Comparison of ENCODE assay signal across 21 mouse cellular contexts in genomic region chr17:27483571-27483970, GRCm38 (mm10). TPM values are rescaled to one million over a fixed set of nuclear protein-coding genes. Genes with fewer than 3 reads are reported as not detected.
DNase-seq lines count a peak whose midpoint lies in the region; ATAC-seq lines count a peak whose summit lies in the region.
"Had no signal": no experiment of that assay in that cellular context is flagged by ENCODE, and none has a peak within 500 bp of the region (broad histone marks: within the 10 kb centered on the region; RNA-seq: fewer than 3 reads in every experiment).

No protein-coding gene starts in this region.

- H3K9me3 ChIP-seq in hindbrain, embryonic 10.5 days: no peaks in the 10 kb centered on the region
- no peaks in the 10 kb centered on the region for H3K9me3 ChIP-seq in hindbrain, embryonic 16.5 days (ENCODE audit: control insufficient read depth, low read length)
- H3K9me3 ChIP-seq: embryonic facial prominence, embryonic 13.5 days had no signal

- H3K4me1 ChIP-seq in hindbrain, embryonic 10.5 days (replicated peaks): peaks cover 61% of the 10 kb centered on the region
- peaks cover 20% of the 10 kb centered on the region for H3K4me1 ChIP-seq in hindbrain, embryonic 16.5 days (ENCODE audit: control insufficient read depth, insufficient read depth, low read depth, low read length)

- no peaks in the 10 kb centered on the region for H3K36me3 ChIP-seq in hindbrain, embryonic 10.5 days
- H3K36me3 ChIP-seq in hindbrain, embryonic 16.5 days (ENCODE audit: control insufficient read depth, insufficient read depth, low read length): no peaks in the 10 kb centered on the region
- H3K36me3 ChIP-seq: embryonic facial prominence, embryonic 13.5 days had no signal

- 86% methylated on average over 3 of the region's 3 CpGs for WGBS in hindbrain, embryonic 10.5 days
- 74% methylated on average over 3 of the region's 3 CpGs for WGBS in hindbrain, embryonic 16.5 days

- no peak for DNase-seq in hindbrain, embryonic 10.5 days (ENCODE audit: low spot score)
- peak; percentile 92 for DNase-seq in cerebellum, adult 11-12 months
- DNase-seq in cerebellum, adult 9-10 months: peak; percentile 93
- peak; percentile 82 for DNase-seq in cerebellum, postnatal 25 days
- DNase-seq in heart, postnatal 36 days: no peak
- DNase-seq in kidney, adult 18-20 months: no peak
- no peak for DNase-seq in adrenal gland, postnatal 10 days
- DNase-seq: adrenal gland, adult 2 months; adrenal gland, postnatal 36 days; gastrocnemius, postnatal 36 days; heart, adult 11 months; heart, postnatal 10 days; kidney, adult 9 months; kidney, postnatal 10 days had no signal

- 0 out of 2 replicates have a peak overlapping the region, but pooled peaks have one; percentile 13 for H3K27ac ChIP-seq in hindbrain, embryonic 10.5 days
- H3K27ac ChIP-seq in hindbrain, embryonic 16.5 days (ENCODE audit: low read depth, low read length): no peak overlapping the region
- H3K27ac ChIP-seq: embryonic facial prominence, embryonic 13.5 days; hindbrain, embryonic 14.5 days had no signal

- ATAC-seq in hindbrain, embryonic 16.5 days: no peak
- ATAC-seq: forebrain, embryonic 14.5 days; intestine, embryonic 16.5 days had no signal

- H3K4me3 ChIP-seq in hindbrain, embryonic 10.5 days: no peak overlapping the region
- H3K4me3 ChIP-seq in hindbrain, embryonic 16.5 days (ENCODE audit: low read length): no peak overlapping the region
- H3K4me3 ChIP-seq: embryonic facial prominence, embryonic 13.5 days had no signal

- no peak overlapping the region for H3K9ac ChIP-seq in hindbrain, embryonic 16.5 days (ENCODE audit: low read depth, low read length)
- H3K9ac ChIP-seq: embryonic facial prominence, embryonic 13.5 days; hindbrain, embryonic 14.5 days had no signal

- intact Hi-C loops in heart, postnatal 36 days (cut with DNase I): no loop called here

- no peak overlapping the region for H3K4me2 ChIP-seq in hindbrain, embryonic 16.5 days (ENCODE audit: low read length)
- H3K4me2 ChIP-seq: embryonic facial prominence, embryonic 13.5 days; hindbrain, embryonic 14.5 days had no signal

- H3K27me3 ChIP-seq in hindbrain, embryonic 10.5 days (ENCODE audit: insufficient read depth, poor library complexity, severe bottlenecking): 0 out of 2 replicates have a peak, but pooled peaks cover 4% of the 10 kb centered on the region
- no peaks in the 10 kb centered on the region for H3K27me3 ChIP-seq in hindbrain, embryonic 16.5 days (replicated peaks; ENCODE audit: control insufficient read depth, insufficient read depth, low read length)

RNA-seq across cellular contexts. Expression of gene Grm4, which starts 37.6 kb away (rescaled TPM):
- polyA plus RNA-seq in hindbrain, embryonic 10.5 days (2016; fragmentation: Nextera tagmentation; extraction: Ambion mirVana): 2.2 and 4.2 TPM in 2 replicates
- 9.3 and 10.0 TPM in 2 replicates for polyA plus RNA-seq in hindbrain, embryonic 16.5 days (2015; fragmentation: Nextera tagmentation; extraction: Ambion mirVana)
- under 1 TPM; 0.11 to 0.14 TPM for total RNA-seq in heart, postnatal 36 days (2021)
- total RNA-seq in adrenal gland, postnatal 10 days (2021): 1 to 10 TPM; 1.9 to 3.5 TPM
- total RNA-seq: hematopoietic stem cell, adult 5-6 weeks had no signal
- polyA plus RNA-seq: heart, embryonic 14.5 days had no signal

Comparison
In these comparisons a context has a peak if more than half of its experiments do, and no peak if none do; other contexts are left out.
1. DNase-seq: peak in cerebellum, adult 11-12 months (single experiment), cerebellum, adult 9-10 months (single experiment) and cerebellum, postnatal 25 days (2 of 2); none in hindbrain, embryonic 10.5 days (single experiment), heart, postnatal 36 days (0 of 2), kidney, adult 18-20 months (single experiment) and adrenal gland, postnatal 10 days (single experiment).